8 mouse cellular contexts compared by ENCODE assay signal in genomic region chr3:108384425-108384824, GRCm38 (mm10). TPM values are rescaled to one million over a fixed set of nuclear protein-coding genes. Genes with fewer than 3 reads are reported as not detected.
DNase-seq lines count a peak whose midpoint lies in the region; ATAC-seq and TF ChIP-seq lines count a peak whose summit lies in the region.

No protein-coding gene starts in this region.

- peak overlapping the region; percentile 61; the same call in 1 of the 2 replicates for H3K4me3 ChIP-seq in lung, postnatal 0 days (ENCODE audit: low read depth, low read length)
- H3K4me3 ChIP-seq in forebrain, embryonic 10.5 days: peak overlapping the region; percentile 69
- peak overlapping the region; percentile 66 for H3K4me3 ChIP-seq in limb, embryonic 14.5 days (replicated peaks; ENCODE audit: low read length)
- peak overlapping the region; percentile 69 for H3K4me3 ChIP-seq in stomach, embryonic 16.5 days (replicated peaks; ENCODE audit: low read length)

- H3K27ac ChIP-seq in lung, postnatal 0 days (ENCODE audit: low read length): no peak overlapping the region
- peak overlapping the region; percentile 90 for H3K27ac ChIP-seq in forebrain, embryonic 10.5 days
- no peak overlapping the region for H3K27ac ChIP-seq in limb, embryonic 14.5 days (replicated peaks; ENCODE audit: low read depth, low read length)
- H3K27ac ChIP-seq in stomach, embryonic 16.5 days (ENCODE audit: low read length): no peak overlapping the region

- no peaks in the 10 kb centered on the region for H3K27me3 ChIP-seq in lung, postnatal 0 days (replicated peaks; ENCODE audit: insufficient read depth, low read length)
- no peaks in the 10 kb centered on the region for H3K27me3 ChIP-seq in forebrain, embryonic 10.5 days (ENCODE audit: poor library complexity, severe bottlenecking)
- no peaks in the 10 kb centered on the region for H3K27me3 ChIP-seq in limb, embryonic 14.5 days (ENCODE audit: control insufficient read depth, insufficient read depth, low read length)
- no peaks in the 10 kb centered on the region for H3K27me3 ChIP-seq in stomach, embryonic 16.5 days (ENCODE audit: control insufficient read depth, insufficient read depth, low read length)

- 34% methylated on average over 2 of the region's 2 CpGs for WGBS in lung, postnatal 0 days
- WGBS in forebrain, embryonic 10.5 days: 48% methylated on average over 2 of the region's 2 CpGs
- 22% methylated on average over 2 of the region's 2 CpGs for WGBS in limb, embryonic 14.5 days
- 30% methylated on average over 2 of the region's 2 CpGs for WGBS in stomach, embryonic 16.5 days

- peaks cover 4% of the 10 kb centered on the region; the same call in 1 of the 2 replicates for H3K4me1 ChIP-seq in lung, postnatal 0 days (ENCODE audit: insufficient read depth, low read depth, low read length)
- peaks cover 56% of the 10 kb centered on the region for H3K4me1 ChIP-seq in forebrain, embryonic 10.5 days
- H3K4me1 ChIP-seq in limb, embryonic 14.5 days (ENCODE audit: control insufficient read depth, insufficient read depth, low read length): peaks cover 31% of the 10 kb centered on the region
- H3K4me1 ChIP-seq in stomach, embryonic 16.5 days (ENCODE audit: control insufficient read depth, insufficient read depth, low read length): peaks cover 29% of the 10 kb centered on the region

- no peaks in the 10 kb centered on the region for H3K9me3 ChIP-seq in lung, postnatal 0 days (ENCODE audit: low read length)
- H3K9me3 ChIP-seq in forebrain, embryonic 10.5 days: no peaks in the 10 kb centered on the region
- no peaks in the 10 kb centered on the region for H3K9me3 ChIP-seq in limb, embryonic 14.5 days (ENCODE audit: control insufficient read depth, low read length)
- no peaks in the 10 kb centered on the region for H3K9me3 ChIP-seq in stomach, embryonic 16.5 days (replicated peaks; ENCODE audit: control insufficient read depth, low read length)

- no peak for TF ChIP-seq EP300 in lung, postnatal 0 days (IDR thresholded peaks at IDR 0.05)

- TF ChIP-seq CTCF in lung, postnatal 0 days (IDR thresholded peaks at IDR 0.05): no peak

- TF ChIP-seq POLR2A in limb, embryonic 14.5 days (IDR thresholded peaks at IDR 0.05; ENCODE audit: borderline replicate concordance, extremely low read depth, insufficient read depth, insufficient read length): no peak

- DNase-seq in lung, postnatal 0 days (ENCODE audit: low spot score): no peak
- no peak for DNase-seq in lung, postnatal 4 days
- no peak for DNase-seq in forebrain, embryonic 10.5 days (ENCODE audit: extremely low spot score, low spot score)
- no peak for DNase-seq in limb, embryonic 14.5 days (ENCODE audit: low spot score)
- no peak for DNase-seq in urinary bladder, postnatal 14 days (ENCODE audit: low spot score)
- no peak for DNase-seq in lung, postnatal 36 days
- DNase-seq in thymus, postnatal 10 days (ENCODE audit: low spot score in 2 of 2): no peak

- no peak overlapping the region for H3K9ac ChIP-seq in lung, postnatal 0 days (replicated peaks; ENCODE audit: low read depth)
- H3K9ac ChIP-seq in limb, embryonic 14.5 days (ENCODE audit: low read depth, low read length, severe bottlenecking): peak overlapping the region; percentile 48
- H3K9ac ChIP-seq in stomach, embryonic 16.5 days (ENCODE audit: low read length): peak overlapping the region; percentile 54

- no peaks in the 10 kb centered on the region for H3K36me3 ChIP-seq in lung, postnatal 0 days (ENCODE audit: insufficient read depth, low read length)
- peaks cover 41% of the 10 kb centered on the region for H3K36me3 ChIP-seq in forebrain, embryonic 10.5 days (replicated peaks)
- H3K36me3 ChIP-seq in limb, embryonic 14.5 days (ENCODE audit: control insufficient read depth, insufficient read depth, low read length): peaks cover 14% of the 10 kb centered on the region
- H3K36me3 ChIP-seq in stomach, embryonic 16.5 days (ENCODE audit: control insufficient read depth, insufficient read depth, low read length): 0 out of 2 replicates have a peak, but pooled peaks cover 4% of the 10 kb centered on the region

- H3K4me2 ChIP-seq in lung, postnatal 0 days (replicated peaks; ENCODE audit: low read depth, low read length): peak overlapping the region; percentile 51; the same call in 1 of the 2 replicates
- peak overlapping the region; percentile 56 for H3K4me2 ChIP-seq in limb, embryonic 14.5 days (replicated peaks; ENCODE audit: low read depth, low read length, severe bottlenecking)
- H3K4me2 ChIP-seq in stomach, embryonic 16.5 days (ENCODE audit: low read depth, low read length): peak overlapping the region; percentile 64

- no peak for ATAC-seq in lung, postnatal 0 days
- no peak for ATAC-seq in limb, embryonic 14.5 days (ENCODE audit: low FRiP score, low read depth)
- no peak for ATAC-seq in stomach, embryonic 16.5 days (ENCODE audit: insufficient read depth, low FRiP score)

RNA-seq across cellular contexts. Expression of gene Psrc1, which starts 0.8 kb away (rescaled TPM):
- 2.3 and 3.7 TPM in 2 replicates for polyA plus RNA-seq in lung, postnatal 0 days (2015; fragmentation: Nextera tagmentation; extraction: Ambion mirVana)
- 115 and 117 TPM in 2 replicates for polyA plus RNA-seq in forebrain, embryonic 10.5 days (2016; fragmentation: Nextera tagmentation; extraction: Ambion mirVana)
- polyA plus RNA-seq in limb, embryonic 14.5 days (2012; rRNA removed): 86.7 and 91.5 TPM in 2 replicates
- polyA plus RNA-seq in limb, embryonic 14.5 days (2014; fragmentation: Nextera tagmentation; extraction: Ambion mirVana): 38.0 and 39.1 TPM in 2 replicates
- polyA plus RNA-seq in stomach, embryonic 16.5 days (2015; fragmentation: Nextera tagmentation; extraction: Ambion mirVana): 35.6 and 36.7 TPM in 2 replicates

RNA-seq across cellular contexts. Expression of gene Mybphl, which starts 19.7 kb away (rescaled TPM):
- 5.6 and 7.1 TPM in 2 replicates for polyA plus RNA-seq in lung, postnatal 0 days (2015; fragmentation: Nextera tagmentation; extraction: Ambion mirVana)
- not detected in 2 replicates for polyA plus RNA-seq in forebrain, embryonic 10.5 days (2016; fragmentation: Nextera tagmentation; extraction: Ambion mirVana)
- polyA plus RNA-seq in limb, embryonic 14.5 days (2012; rRNA removed): not detected in 2 replicates
- not detected in 2 replicates for polyA plus RNA-seq in limb, embryonic 14.5 days (2014; fragmentation: Nextera tagmentation; extraction: Ambion mirVana)
- polyA plus RNA-seq in stomach, embryonic 16.5 days (2015; fragmentation: Nextera tagmentation; extraction: Ambion mirVana): not detected in 2 replicates

RNA-seq across cellular contexts. Expression of gene Celsr2, which starts 30.9 kb away (rescaled TPM):
- 3.4 and 3.8 TPM in 2 replicates for polyA plus RNA-seq in lung, postnatal 0 days (2015; fragmentation: Nextera tagmentation; extraction: Ambion mirVana)
- polyA plus RNA-seq in forebrain, embryonic 10.5 days (2016; fragmentation: Nextera tagmentation; extraction: Ambion mirVana): 32.1 and 35.1 TPM in 2 replicates
- 18.9 and 23.3 TPM in 2 replicates for polyA plus RNA-seq in limb, embryonic 14.5 days (2012; rRNA removed)
- polyA plus RNA-seq in limb, embryonic 14.5 days (2014; fragmentation: Nextera tagmentation; extraction: Ambion mirVana): 10.5 and 15.5 TPM in 2 replicates
- polyA plus RNA-seq in stomach, embryonic 16.5 days (2015; fragmentation: Nextera tagmentation; extraction: Ambion mirVana): 14.4 and 17.4 TPM in 2 replicates
